Mouse (Mus musculus): ENCODE results near the gene Apobr.

Apobr gene

GRCm38 (mm10) chr7:126584506-126584977 is at the start of gene Apobr:
Gene Apobr, plus strand, starts transcription at chr7:126584942.
- no peak for DNase-seq (ENCODE audit: low spot score)

DNA sequence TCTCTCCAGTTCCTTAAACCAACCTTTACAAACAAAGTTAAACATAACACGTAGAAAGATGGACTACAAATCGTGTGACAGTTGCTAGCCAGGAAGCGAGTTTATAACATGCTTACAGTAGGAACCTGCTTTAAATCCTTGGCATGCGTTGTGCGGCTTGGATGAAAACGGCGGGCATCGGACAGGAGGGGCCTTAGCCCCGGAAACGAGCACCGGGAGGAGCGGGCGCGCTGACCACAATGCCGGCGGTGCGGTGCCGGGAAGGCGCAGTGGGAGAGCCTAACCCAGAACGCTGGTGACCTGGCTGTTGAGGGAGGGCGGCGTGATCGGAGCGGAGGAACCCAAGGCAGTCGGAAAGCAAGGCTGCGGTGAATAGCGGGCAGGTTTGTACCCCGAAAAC is 49.0 kb upstream of the Apobr start:
- no peak for DNase-seq (ENCODE audit: low spot score)

- no peak for DNase-seq (ENCODE audit: low spot score)
These were observed 48.3 kb upstream of the Apobr start for GRCm38 (mm10) chr7:126536466-126536865.

DNA sequence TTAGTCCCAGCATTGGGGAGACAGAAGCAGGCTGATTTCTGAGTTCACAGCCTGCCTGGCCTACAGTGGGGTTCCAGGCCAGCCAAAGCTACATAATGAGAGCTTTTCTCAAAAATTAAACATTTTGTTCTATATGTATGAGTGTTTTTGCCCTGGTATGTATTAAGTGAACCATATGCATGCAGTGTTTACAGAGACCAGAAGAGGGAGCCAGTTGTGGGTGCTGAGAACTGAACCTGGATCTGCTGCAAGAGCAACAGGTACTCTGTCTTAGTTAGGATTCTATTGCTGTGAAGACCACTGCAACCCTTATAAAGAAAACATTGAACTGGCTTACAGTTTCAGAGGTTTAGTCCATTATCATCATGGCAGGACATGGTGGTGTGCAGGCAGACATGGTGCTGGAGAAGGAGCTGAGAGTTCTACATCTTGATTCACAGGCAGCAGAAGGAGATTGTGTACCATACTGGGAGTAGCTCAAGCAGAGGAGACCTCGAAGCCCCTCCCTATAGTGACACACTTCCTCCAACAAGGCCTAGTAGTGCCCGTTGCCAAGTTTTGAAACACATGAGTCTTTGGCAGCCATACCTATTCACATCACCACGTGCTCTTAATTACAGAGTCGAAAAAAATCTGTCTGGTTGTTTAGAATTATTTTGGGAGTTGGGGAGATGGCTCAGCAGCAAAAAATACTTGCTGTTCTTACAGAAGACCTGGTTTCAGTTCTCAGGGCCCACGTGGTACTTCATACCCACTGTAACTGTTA is 46.7 kb upstream of the Apobr start:
- DNase-seq (ENCODE audit: low spot score): no peak

DNA sequence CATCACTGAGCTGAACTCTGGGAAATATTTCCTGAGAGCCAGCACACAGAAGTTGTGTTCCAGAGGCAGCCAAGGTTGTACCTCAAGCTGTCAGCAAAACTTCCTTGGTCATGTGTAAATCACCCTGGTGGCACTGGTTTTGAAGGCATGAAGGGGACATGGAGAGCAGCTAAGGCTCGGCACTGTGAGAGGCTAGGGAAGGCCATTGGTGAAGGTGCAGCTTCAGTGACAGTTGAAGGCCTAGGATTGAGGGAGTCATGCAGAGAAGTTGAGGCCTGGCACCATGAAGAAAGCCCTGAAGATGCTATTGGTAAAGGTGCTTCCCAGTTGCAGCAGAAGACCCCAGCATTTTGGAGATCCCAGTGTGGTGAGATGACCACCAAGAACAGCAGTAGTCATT is 43.1 kb upstream of the Apobr start:
- DNase-seq (ENCODE audit: low spot score): no peak

GRCm38 (mm10) chr7:126545631-126546030 is 39.1 kb upstream of the Apobr start:
- DNase-seq (ENCODE audit: low spot score): no peak

DNA sequence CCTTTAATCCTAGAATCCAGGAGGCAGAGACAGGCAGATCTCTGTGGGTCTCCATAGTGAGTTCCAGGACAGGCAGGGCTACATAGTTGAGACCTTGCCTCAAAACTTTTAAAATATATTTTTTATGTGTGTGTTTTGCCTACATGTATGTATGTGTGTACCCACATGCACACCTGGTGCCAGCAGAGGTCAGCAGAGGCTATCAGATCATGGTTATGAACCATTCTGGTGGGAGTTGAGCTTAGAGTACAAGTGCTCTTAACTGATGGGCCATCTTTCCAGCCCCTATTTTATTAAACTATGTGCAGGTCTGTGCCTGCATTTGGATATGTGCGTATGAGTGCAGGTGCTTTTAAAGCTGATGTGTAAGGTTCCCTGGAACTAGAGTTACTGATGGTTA is 29.9 kb upstream of the Apobr start:
- no peak for DNase-seq (ENCODE audit: low spot score)

- DNase-seq (ENCODE audit: low spot score): no peak
These were observed 28.1 kb upstream of the Apobr start for GRCm38 (mm10) chr7:126556635-126557034.

GRCm38 (mm10) chr7:126565693-126566092 is 19.0 kb upstream of the Apobr start:
- no peak for DNase-seq (ENCODE audit: low spot score)

- DNase-seq (ENCODE audit: low spot score): peak; percentile 76
These were observed 18.5 kb upstream of the Apobr start, which contains the start of gene Eif3c for GRCm38 (mm10) chr7:126566094-126566765. Gene Eif3c, minus strand, starts transcription at chr7:126566411.

GRCm38 (mm10) chr7:126576946-126577345 is 7.8 kb upstream of the Apobr start:
- DNase-seq (ENCODE audit: low spot score): peak; percentile 44

GRCm38 (mm10) chr7:126579172-126579571 is 5.6 kb upstream of the Apobr start:
- no peak for DNase-seq (ENCODE audit: low spot score)

- no peak for DNase-seq (ENCODE audit: low spot score)
These were observed 3.1 kb upstream of the Apobr start for GRCm38 (mm10) chr7:126581661-126582060.

- no peak for DNase-seq (ENCODE audit: low spot score)
These were observed 2.0 kb upstream of the Apobr start for GRCm38 (mm10) chr7:126582759-126583158.

DNA sequence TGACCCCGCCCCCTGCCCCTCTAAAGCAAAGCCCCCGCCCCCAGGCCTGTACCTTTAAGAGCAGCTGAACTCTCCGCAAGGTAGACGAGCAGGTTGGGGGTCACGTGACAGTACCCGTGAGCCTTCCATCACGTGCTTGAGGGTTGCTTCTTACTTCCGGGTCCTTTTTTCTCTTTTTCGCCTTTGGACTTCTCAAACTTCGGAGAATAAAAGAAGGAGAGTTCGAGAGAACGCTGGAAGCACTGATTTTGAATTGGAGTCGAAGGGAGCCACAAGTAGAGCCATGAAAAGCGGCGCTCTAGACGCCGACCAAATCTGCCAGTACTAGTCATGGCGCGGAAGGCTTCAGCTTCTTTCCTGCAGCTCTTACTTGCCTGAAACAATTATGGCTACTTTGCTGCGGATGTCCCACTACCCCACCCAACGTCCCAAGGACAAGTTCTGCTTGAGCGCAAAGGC is 1.5 kb upstream of the Apobr start:
- peak; percentile 72 for DNase-seq (ENCODE audit: low spot score)

GRCm38 (mm10) chr7:126583761-126584160 is 981 bp upstream of the Apobr start:
- DNase-seq (ENCODE audit: low spot score): no peak

DNA sequence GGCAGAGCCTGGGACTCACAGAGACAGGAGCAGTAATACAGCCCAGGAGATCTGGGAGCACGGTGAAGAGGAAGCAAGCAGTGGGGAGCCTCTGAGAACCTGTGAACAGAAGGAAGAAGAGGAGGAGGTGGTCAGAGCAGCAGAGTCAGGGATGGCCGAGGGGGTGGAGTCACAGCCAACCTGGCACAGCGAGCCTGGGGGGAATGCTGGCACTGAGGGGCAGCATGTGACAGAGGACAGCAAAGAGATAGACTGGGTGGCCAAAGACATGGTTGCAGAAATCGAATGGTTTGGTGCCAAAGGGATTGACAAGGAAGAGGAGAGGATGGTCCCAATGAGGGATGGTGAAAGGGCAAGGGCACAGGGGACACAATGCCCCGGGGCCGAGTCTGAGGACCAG is 975 bp downstream of the Apobr start, which contains the start of gene Cln3:
Gene Cln3, minus strand, starts transcription at position 101 of the 400 bp plus-strand sequence.
- DNase-seq (ENCODE audit: low spot score): no peak

- DNase-seq (ENCODE audit: low spot score): no peak
These were observed 2.1 kb downstream of the Apobr start for GRCm38 (mm10) chr7:126586839-126587238.

- DNase-seq (ENCODE audit: low spot score): no peak
These were observed 3.0 kb downstream of the Apobr start for GRCm38 (mm10) chr7:126587779-126588178.

GRCm38 (mm10) chr7:126594862-126595561 is 10.3 kb downstream of the Apobr start, which contains the start of gene Il27:
Gene Il27, minus strand, starts transcription at chr7:126594941.
- DNase-seq (ENCODE audit: low spot score): no peak

GRCm38 (mm10) chr7:126595890-126596289 is 11.1 kb downstream of the Apobr start:
- no peak for DNase-seq (ENCODE audit: low spot score)

GRCm38 (mm10) chr7:126596414-126596813 is 11.7 kb downstream of the Apobr start:
- DNase-seq (ENCODE audit: low spot score): no peak
